Mouse (Mus musculus) fibroblast of lung, adult 2 months (primary cell): ENCODE measurements at regions not wholly inside any gene's neighbourhood (a gene's known extent, or its start where the extent isn't known, plus 50 kb on each side); places are given as distances from the start of the nearest gene placed in this dataset.
A peak's percentile ranks its signal among the peaks of the same experiment; 100 is the strongest.

Experiments used
- DNase-seq: peaks from one replicate; pipeline ENCODE4 v3.0.0-alpha.2; 2011; ENCODE audit warnings: low read depth

- DNase-seq, result no peak
Observed at GRCm38 (mm10) chr4:70952671-70953070, 417.9 kb upstream of the Megf9 start.

GRCm38 (mm10) chr4:70940146-70940545, 405.4 kb upstream of the Megf9 start:
- DNase-seq, result no peak

- no peak for DNase-seq
Observed at GRCm38 (mm10) chr4:70934140-70934539, 399.3 kb upstream of the Megf9 start.

GRCm38 (mm10) chr4:70921972-70922692, 387.3 kb upstream of the Megf9 start:
- DNase-seq, result no peak

GRCm38 (mm10) chr4:70914566-70914965, 379.8 kb upstream of the Megf9 start:
- DNase-seq, result peak; percentile 16

- DNase-seq, result peak; percentile 39
Observed at GRCm38 (mm10) chr4:70906771-70907749, 372.3 kb upstream of the Megf9 start.
